ENCODE assay signal across 9 mouse cellular contexts in genomic region chr6:15294081-15294480, GRCm38 (mm10).
ATAC-seq and TF ChIP-seq lines count a peak whose summit lies in the region.
"Had no signal": no experiment of that assay in that cellular context is flagged by ENCODE, and none has a peak within 500 bp of the region (broad histone marks: within the 10 kb centered on the region; RNA-seq: fewer than 3 reads in every experiment).

No protein-coding gene starts in this region.

- no peak overlapping the region for H3K27ac ChIP-seq in intestine, embryonic 15.5 days
- no peak overlapping the region for H3K27ac ChIP-seq in intestine, postnatal 0 days (ENCODE audit: low read depth, low read length)
- no peak overlapping the region for H3K27ac ChIP-seq in intestine, embryonic 16.5 days (ENCODE audit: low read length)
- no peak overlapping the region for H3K27ac ChIP-seq in hindbrain, embryonic 16.5 days (ENCODE audit: low read depth, low read length)

- WGBS in intestine, embryonic 15.5 days, result 62% methylated on average over 5 of the region's 5 CpGs
- 39% methylated on average over 5 of the region's 5 CpGs for WGBS in intestine, postnatal 0 days
- WGBS in intestine, embryonic 16.5 days, result 59% methylated on average over 5 of the region's 5 CpGs
- 86% methylated on average over 5 of the region's 5 CpGs for WGBS in hindbrain, embryonic 16.5 days

- no peak overlapping the region for H3K4me3 ChIP-seq in intestine, embryonic 15.5 days (replicated peaks)
- no peak overlapping the region for H3K4me3 ChIP-seq in intestine, postnatal 0 days (ENCODE audit: low read depth, low read length)
- H3K4me3 ChIP-seq in intestine, embryonic 16.5 days (ENCODE audit: low read length), result no peak overlapping the region
- no peak overlapping the region for H3K4me3 ChIP-seq in hindbrain, embryonic 16.5 days (ENCODE audit: low read length)

- H3K27me3 ChIP-seq in intestine, embryonic 15.5 days (replicated peaks), result no peaks in the 10 kb centered on the region
- no peaks in the 10 kb centered on the region for H3K27me3 ChIP-seq in intestine, postnatal 0 days (replicated peaks; ENCODE audit: control insufficient read depth, insufficient read depth, low read length)
- H3K27me3 ChIP-seq in intestine, embryonic 16.5 days (replicated peaks; ENCODE audit: control insufficient read depth, insufficient read depth, low read length), result no peaks in the 10 kb centered on the region
- no peaks in the 10 kb centered on the region for H3K27me3 ChIP-seq in hindbrain, embryonic 16.5 days (replicated peaks; ENCODE audit: control insufficient read depth, insufficient read depth, low read length)
- H3K27me3 ChIP-seq: CH12.LX had no signal

- peak; percentile 70 for ATAC-seq in intestine, embryonic 15.5 days
- no peak for ATAC-seq in intestine, postnatal 0 days
- ATAC-seq in intestine, embryonic 16.5 days, result 0 out of 2 replicates have a peak, but pooled peaks have one; percentile 55
- ATAC-seq in hindbrain, embryonic 16.5 days, result no peak
- ATAC-seq: activated CD4-positive, CD25-positive, alpha-beta regulatory T cell, adult 4 months; CD4-positive, CD25-positive, alpha-beta regulatory T cell, adult 4 months; Patski had no signal

- no peaks in the 10 kb centered on the region for H3K9me3 ChIP-seq in intestine, embryonic 15.5 days
- no peaks in the 10 kb centered on the region for H3K9me3 ChIP-seq in intestine, postnatal 0 days (ENCODE audit: control insufficient read depth)
- no peaks in the 10 kb centered on the region for H3K9me3 ChIP-seq in intestine, embryonic 16.5 days (ENCODE audit: control insufficient read depth, low read length)
- H3K9me3 ChIP-seq in hindbrain, embryonic 16.5 days (ENCODE audit: control insufficient read depth, low read length), result no peaks in the 10 kb centered on the region
- H3K9me3 ChIP-seq: G1E had no signal

- no peaks in the 10 kb centered on the region for H3K4me1 ChIP-seq in intestine, embryonic 15.5 days (replicated peaks)
- no peaks in the 10 kb centered on the region for H3K4me1 ChIP-seq in intestine, postnatal 0 days (replicated peaks; ENCODE audit: control insufficient read depth, insufficient read depth, low read length)
- no peaks in the 10 kb centered on the region for H3K4me1 ChIP-seq in intestine, embryonic 16.5 days (ENCODE audit: control insufficient read depth, insufficient read depth, low read length)
- H3K4me1 ChIP-seq in hindbrain, embryonic 16.5 days (ENCODE audit: control insufficient read depth, insufficient read depth, low read depth, low read length), result no peaks in the 10 kb centered on the region

- H3K4me2 ChIP-seq in intestine, embryonic 15.5 days (replicated peaks), result no peak overlapping the region
- H3K4me2 ChIP-seq in intestine, postnatal 0 days (replicated peaks; ENCODE audit: low read depth), result no peak overlapping the region
- H3K4me2 ChIP-seq in intestine, embryonic 16.5 days (ENCODE audit: low read depth, low read length), result no peak overlapping the region
- H3K4me2 ChIP-seq in hindbrain, embryonic 16.5 days (ENCODE audit: low read length), result no peak overlapping the region

- no peak overlapping the region for H3K9ac ChIP-seq in intestine, embryonic 15.5 days
- no peak overlapping the region for H3K9ac ChIP-seq in intestine, postnatal 0 days (ENCODE audit: low read depth, low read length)
- H3K9ac ChIP-seq in intestine, embryonic 16.5 days (ENCODE audit: low read depth, low read length), result no peak overlapping the region
- H3K9ac ChIP-seq in hindbrain, embryonic 16.5 days (ENCODE audit: low read depth, low read length), result no peak overlapping the region

- H3K36me3 ChIP-seq in intestine, embryonic 15.5 days, result no peaks in the 10 kb centered on the region
- no peaks in the 10 kb centered on the region for H3K36me3 ChIP-seq in intestine, postnatal 0 days (ENCODE audit: control insufficient read depth, insufficient read depth)
- H3K36me3 ChIP-seq in intestine, embryonic 16.5 days (ENCODE audit: control insufficient read depth, insufficient read depth, low read length), result no peaks in the 10 kb centered on the region
- H3K36me3 ChIP-seq in hindbrain, embryonic 16.5 days (ENCODE audit: control insufficient read depth, insufficient read depth, low read length), result no peaks in the 10 kb centered on the region
- H3K36me3 ChIP-seq: G1E had no signal

- no peak for TF ChIP-seq CTCF in intestine, postnatal 0 days (IDR thresholded peaks at IDR 0.05; ENCODE audit: low read depth)

Comparison
In these comparisons a context has a peak if more than half of its experiments do, and no peak if none do; other contexts are left out.
1. ATAC-seq: peak in intestine, embryonic 15.5 days (single experiment) and intestine, embryonic 16.5 days (single experiment); none in intestine, postnatal 0 days (single experiment) and hindbrain, embryonic 16.5 days (single experiment).